Mouse (Mus musculus) urinary bladder, postnatal 10 days (tissue): ENCODE data around the gene Mef2b.
"Not testable (repeated sequence)": the region's sequence is repeated elsewhere in the genome, so short reads cannot be mapped to it uniquely, and the experiment has no call there.

Experiments used
- DNase-seq: peaks from one replicate; pipeline ENCODE4 v3.0.0; 2022; ENCODE audit warnings: low spot score

Gene Mef2b

GRCm38 (mm10) chr8:70179082-70179481 lies 39.6 kb downstream of the Mef2b start:
- DNase-seq, result no peak

GRCm38 (mm10) chr8:70181212-70181902 lies 41.8 kb downstream of the Mef2b start:
- no peak for DNase-seq

GRCm38 (mm10) chr8:70181903-70182252 lies 42.4 kb downstream of the Mef2b start:
- DNase-seq, result no peak

- no peak for DNase-seq
These were observed 43.7 kb downstream of the Mef2b start for GRCm38 (mm10) chr8:70183194-70183593.

GRCm38 (mm10) chr8:70188707-70189106 lies 49.2 kb downstream of the Mef2b start:
- DNase-seq, result no peak

- no peak for DNase-seq
These were observed 53.7 kb downstream of the Mef2b start for GRCm38 (mm10) chr8:70193238-70193637.

GRCm38 (mm10) chr8:70194191-70194590 lies 54.7 kb downstream of the Mef2b start:
- DNase-seq, result no peak

- DNase-seq, result no peak
These were observed 56.3 kb downstream of the Mef2b start for GRCm38 (mm10) chr8:70195762-70196161.

GRCm38 (mm10) chr8:70197603-70198002 lies 58.1 kb downstream of the Mef2b start:
- DNase-seq, result no peak

GRCm38 (mm10) chr8:70200098-70200681 lies 60.7 kb downstream of the Mef2b start:
- no peak for DNase-seq

- no peak for DNase-seq
These were observed 61.9 kb downstream of the Mef2b start for GRCm38 (mm10) chr8:70201417-70201816.

GRCm38 (mm10) chr8:70203072-70203471 lies 63.6 kb downstream of the Mef2b start:
- DNase-seq, result no peak

GRCm38 (mm10) chr8:70204757-70205156 lies 65.2 kb downstream of the Mef2b start:
- DNase-seq, result no peak

- no peak for DNase-seq
These were observed 68.6 kb downstream of the Mef2b start for GRCm38 (mm10) chr8:70208130-70208529.

- no peak for DNase-seq
These were observed 71.0 kb downstream of the Mef2b start for GRCm38 (mm10) chr8:70210538-70210937.

GRCm38 (mm10) chr8:70211275-70211674 lies 71.8 kb downstream of the Mef2b start:
- DNase-seq, result no peak

GRCm38 (mm10) chr8:70211726-70212111 lies 72.2 kb downstream of the Mef2b start:
- no peak for DNase-seq

- DNase-seq, result peak; percentile 91
These were observed 72.9 kb downstream of the Mef2b start, which contains the start of gene Slc25a42 for GRCm38 (mm10) chr8:70212112-70213055. TSS of gene Slc25a42 (minus strand) at chr8:70212305.

GRCm38 (mm10) chr8:70214411-70214810 lies 74.9 kb downstream of the Mef2b start:
- no peak for DNase-seq

GRCm38 (mm10) chr8:70215092-70215491 lies 75.6 kb downstream of the Mef2b start:
- DNase-seq, result no peak

- not testable (repeated sequence) for DNase-seq
These were observed 76.7 kb downstream of the Mef2b start for GRCm38 (mm10) chr8:70216161-70216560.

- DNase-seq, result no peak
These were observed 77.1 kb downstream of the Mef2b start for GRCm38 (mm10) chr8:70216566-70216965.
